Mouse (Mus musculus): ENCODE measurements at regions not wholly inside any gene's neighbourhood (a gene's known extent, or its start where the extent isn't known, plus 50 kb on each side); places are given as distances from the start of the nearest gene placed in this dataset.

DNA sequence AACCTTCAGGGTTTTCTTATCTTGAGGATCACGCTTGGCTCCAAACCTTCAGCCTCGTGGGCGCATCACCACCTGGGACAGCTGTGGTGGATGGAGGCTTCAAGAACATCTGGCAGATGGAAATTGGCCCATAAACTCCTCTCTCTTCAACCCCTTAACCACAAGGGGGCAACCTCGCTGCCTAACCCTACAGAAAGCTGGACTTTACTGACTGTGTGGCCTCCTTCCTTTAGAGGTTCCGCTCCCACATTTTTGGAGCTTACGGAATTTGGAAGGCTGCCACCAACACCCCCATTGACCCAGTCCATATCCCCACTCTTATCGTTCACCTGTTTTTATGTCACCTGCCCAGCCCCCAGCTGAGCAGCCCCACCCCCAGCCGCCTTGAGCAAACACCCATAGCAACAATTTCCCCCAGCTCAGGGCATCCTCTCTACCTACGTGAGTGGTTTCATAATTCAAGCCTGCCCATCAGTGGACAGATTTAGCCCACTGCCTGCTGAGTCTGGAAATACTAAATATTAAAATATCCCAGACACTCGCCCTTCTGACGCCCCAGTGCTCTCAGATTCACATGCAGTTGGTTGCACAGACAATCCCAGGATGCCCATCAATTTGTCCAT is 167.0 kb upstream of the Slc22a22 start:
- peak; percentile 21 to 39 for DNase-seq

DNA sequence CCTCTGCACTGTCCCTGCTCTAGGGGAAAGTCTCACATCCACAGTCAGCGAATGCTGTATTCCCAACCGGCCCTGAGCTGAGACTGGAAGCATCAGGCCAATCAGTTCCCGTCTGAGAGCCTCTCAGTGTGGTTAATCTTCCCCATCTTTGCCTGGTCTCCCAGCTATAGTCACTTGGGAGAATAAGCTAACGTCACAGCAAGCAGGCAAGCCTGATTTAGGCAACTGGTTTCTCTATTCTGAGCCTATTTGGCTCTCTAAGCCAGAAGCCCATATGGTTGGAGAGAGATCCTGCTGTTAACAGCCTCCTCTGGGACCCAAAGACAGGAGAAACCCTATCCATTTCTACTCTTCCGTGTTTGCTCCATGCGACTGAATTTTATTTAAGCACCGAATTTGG is 161.7 kb upstream of the Slc22a22 start:
- peak; percentile 48 to 73 for DNase-seq

DNA sequence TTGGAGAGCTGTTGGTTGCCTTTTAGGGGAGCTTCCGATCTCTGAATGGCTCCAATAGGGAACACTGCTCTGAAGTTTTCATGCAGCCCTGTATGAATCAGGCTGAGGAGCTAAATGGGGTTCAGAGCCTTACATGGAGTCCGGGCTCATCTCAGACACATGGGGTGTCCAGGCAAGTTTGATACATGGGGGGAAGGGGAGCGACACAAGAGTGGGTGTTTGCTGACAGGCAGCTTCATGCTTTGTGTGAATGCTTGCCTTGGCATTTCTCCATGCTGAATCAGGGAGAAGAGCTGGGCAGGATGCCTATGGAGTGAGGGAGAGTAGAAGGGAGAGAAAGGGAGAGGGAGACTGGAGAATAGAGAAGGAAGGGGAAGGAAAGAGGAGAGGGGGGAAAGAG is 155.6 kb upstream of the Slc22a22 start:
- peak in 1 of 2 experiments; percentile 43 for DNase-seq

DNA sequence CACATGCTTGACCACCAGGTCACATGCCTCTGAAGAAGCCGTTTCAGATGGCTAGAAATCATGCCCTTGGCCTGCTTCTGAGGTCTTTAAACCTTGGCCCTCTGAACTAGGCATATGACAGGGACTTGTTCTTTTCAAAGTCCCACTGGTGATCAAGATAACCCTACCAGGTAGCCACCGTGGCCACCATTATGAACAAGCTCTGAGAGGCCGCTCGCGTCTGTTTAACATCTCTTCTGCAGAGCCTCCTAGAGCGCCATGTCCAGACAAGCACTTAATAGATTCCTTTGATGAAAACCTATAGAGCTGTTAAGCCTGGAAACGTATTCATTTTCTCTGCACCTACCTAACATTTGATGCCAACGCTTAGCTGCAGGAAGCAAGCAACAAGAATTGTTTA is 155.1 kb upstream of the Slc22a22 start:
- DNase-seq: no peak

DNA sequence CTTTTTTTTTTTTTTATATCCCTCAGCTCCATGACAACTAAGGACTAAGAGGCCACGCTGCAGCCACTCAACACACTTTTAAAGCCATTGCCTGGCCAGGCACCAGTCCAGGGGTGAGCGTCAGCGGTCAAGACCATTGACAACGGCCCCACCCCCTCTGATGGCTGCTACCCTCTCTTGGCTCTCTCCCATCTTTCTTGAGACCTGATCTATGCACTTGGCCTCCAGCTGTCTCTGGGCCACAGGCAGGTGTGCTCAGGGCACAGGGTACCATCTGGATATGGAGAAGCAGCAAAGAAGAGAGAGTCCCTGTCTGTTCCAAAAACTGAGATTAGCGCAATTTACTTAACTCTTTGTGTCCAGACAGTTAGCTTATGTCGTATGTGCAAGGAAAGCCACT is 141.0 kb upstream of the Slc22a22 start:
- peak; percentile 48 to 58 for DNase-seq

DNA sequence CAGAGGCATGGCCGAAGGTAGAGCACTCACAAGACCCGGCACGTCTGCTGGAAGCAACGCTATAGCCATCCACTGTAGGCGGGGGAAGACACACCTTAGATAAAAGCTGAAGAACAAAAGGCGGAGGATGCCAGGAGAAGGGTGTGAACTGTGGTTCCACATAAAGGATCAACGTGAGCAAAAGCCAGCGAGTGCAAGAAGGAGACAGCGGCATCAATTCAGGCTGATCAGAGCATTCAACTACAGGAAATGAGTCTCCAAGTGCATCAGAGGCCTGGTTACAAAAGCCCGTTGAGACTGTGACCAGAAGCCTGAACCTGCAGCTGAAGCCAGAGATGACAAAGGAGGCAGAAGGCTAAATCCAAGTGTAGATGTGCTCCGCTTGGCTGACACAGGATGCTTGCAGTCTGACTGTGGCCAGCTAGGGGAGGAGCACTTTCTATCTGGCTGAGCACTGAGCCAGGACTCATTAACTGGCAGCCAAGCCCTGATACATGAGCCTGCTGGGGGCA is 139.5 kb upstream of the Slc22a22 start:
- DNase-seq: peak; percentile 60 to 74

DNA sequence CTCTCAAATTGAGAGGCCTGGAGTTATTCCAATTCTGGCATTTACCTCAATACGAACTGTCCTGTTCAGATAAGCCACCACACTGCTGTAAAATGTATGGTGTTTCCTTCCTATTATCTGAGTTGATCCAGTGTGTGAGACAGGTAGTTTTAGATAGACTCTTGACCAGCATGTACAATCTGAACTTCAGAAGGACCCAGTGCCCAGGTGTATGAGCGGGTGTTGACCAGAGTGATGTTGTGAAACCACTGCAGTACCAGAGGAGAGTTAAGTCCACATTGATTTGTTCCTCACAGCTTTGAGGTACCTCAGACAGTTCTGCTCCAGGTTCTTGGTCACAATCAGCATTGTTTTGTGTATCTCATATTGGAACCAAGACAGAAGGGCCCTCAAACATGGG is 132.6 kb upstream of the Slc22a22 start:
- DNase-seq: no peak

DNA sequence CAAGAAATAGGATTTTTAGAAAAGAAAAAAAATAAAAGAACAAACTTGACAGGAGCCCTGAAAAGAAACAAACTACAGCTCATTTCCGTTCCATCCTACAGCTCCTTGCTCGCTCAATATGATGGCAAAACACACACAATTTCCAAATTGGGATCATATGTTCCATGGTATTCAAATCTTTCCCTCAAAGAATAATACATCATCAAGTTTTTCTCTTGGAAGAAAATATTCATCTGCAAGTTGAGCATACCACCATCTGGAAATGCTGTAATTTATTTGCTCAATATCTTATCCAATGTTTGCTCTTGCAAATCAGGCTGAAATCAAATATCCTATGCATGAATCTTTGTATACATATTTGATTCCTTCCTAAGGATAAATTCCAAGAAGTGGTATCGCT is 131.1 kb upstream of the Slc22a22 start:
- DNase-seq: no peak

DNA sequence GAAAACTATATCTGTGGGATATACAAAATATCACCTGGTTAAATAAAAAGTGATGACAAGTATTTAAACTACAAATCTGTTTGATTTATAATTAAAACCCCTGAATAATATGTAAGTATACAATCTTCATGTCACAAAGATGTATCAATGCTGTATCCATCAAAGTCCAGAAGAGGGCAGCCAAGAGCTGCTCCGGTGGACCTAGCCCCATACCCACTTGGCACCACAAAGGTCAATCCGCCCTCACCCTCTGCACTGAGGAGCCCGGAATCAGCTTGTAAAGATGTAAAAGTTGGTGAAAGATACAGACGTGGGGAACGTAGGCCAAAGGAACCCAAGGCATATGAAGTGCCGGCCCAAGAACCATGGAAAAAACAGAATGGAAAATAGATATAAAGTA is 123.1 kb upstream of the Slc22a22 start:
- peak; percentile 84 to 87 for DNase-seq

DNA sequence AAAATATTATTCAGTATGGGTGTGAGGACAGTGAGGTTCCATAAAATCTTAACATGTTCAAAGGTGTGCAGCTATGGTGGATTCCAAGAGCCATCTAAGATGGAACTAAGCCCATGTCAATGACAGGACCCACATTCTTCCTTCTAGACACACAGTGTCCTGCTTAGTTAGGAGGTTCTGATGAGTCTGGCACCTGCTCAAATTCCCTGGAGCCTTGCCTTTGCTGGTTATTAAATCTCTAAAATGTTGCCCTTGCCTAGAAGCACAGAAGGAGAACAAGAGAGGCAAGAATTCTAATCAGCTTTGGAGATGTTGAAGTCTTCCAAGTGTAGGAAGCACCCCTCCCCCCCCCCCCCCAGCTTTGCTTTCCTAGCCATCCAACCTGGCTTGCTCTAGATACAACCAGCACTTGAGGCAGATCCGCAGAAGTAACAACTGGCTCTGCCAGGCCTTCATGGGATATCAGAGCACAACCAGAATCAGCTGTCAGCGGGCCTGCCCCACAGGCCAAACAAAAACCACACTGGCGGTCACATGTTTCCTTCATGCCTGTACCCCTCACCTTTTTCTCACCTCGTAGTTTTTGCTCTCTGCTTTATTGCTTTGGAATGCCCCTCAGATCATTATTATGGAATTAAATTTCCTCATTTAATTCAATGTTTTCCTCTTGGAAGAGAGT is 116.0 kb upstream of the Slc22a22 start:
- DNase-seq: peak; percentile 17 to 35

DNA sequence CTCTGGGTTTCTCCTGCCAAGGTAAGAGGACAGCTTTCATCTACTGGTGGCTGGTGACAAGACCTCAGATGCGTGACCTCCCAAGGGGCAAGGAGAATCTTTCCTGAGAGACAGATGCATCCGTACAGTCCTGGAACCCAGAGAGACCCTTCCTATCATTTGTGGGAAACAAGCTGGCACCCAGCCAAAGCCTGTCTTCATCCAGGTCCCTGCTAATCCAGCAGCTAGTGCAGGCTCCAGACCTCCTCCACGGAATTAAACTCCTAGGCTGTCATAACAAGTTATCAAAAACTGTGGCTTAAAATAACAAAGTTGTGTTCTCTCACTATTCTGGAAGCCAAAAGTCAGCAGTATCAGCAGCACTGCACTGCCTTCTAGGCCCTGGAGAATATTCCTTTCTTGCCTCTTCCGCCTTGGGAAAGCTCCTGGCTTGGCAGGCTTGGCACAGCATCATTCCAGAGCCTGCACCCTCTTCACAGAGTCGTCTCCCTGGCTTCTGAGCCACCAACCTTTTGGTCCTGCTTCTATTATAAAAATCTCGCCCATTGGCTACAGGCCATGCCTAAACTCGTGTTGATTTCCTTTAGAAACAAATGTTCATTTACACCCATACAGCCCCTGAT is 113.3 kb upstream of the Slc22a22 start:
- peak; percentile 75 to 79 for DNase-seq

DNA sequence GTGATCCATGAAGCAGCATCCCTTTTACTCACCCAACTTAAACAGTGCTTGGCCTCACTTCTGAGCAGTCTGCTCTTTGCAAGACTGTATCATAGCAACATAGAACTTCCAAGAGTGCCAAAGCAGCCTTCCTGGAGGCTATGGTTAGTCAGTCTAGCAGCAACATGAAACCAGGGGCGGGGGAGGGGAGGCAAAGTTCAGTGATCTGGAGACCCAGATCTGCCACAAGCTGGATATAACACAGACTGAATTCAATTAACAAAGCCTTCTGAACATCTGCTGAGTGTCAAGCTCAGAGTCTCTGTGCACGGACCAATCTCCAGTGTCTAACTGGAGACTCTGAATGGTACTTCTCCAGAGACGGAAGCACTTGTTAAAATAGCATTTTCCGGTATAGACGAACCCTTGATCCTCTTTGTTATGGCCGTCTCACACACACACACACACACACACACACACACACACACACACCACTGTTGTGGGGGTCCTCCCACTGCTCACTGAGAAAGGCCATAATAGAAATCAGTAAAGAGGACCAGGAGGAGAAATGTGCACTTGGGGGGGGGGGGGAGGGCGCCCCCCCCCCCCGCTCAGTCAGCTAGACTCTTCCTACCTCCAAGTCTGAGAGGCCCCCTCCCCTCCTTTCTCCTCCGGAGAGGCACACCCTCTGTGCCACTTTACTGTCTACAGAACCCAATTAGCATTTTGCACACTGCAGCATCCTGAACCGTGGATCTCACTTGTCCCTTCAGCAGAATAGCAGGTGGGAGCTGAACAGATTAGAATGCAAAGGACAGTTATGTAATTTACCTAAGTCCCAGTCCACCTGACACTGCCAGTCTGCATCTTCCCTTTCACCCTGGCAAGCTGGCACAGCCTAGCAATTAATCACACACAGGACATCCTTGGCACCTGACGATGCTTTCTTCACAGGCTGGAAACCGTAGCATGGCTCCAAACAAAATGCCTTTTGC is 112.3 kb upstream of the Slc22a22 start:
- peak; percentile 73 to 81 for DNase-seq

DNA sequence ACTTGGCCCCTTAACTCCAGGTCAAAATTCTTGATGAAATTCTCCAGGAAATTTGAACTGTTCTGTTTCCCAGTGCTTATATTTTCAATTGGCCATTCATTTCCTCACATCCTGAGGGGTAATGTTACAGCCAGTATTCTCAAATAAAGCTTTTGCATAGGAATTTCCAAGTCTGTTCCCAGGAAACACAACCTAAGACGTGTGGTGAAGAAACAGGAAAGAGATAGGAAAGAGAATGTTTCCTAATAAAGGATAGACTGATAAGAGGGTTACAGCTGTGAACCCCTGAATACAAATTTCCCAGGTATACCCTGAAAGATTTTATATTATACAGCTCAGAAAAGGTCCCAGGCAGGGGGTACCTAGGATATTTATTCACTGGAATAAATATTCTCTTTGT is 108.0 kb upstream of the Slc22a22 start:
- no peak for DNase-seq

DNA sequence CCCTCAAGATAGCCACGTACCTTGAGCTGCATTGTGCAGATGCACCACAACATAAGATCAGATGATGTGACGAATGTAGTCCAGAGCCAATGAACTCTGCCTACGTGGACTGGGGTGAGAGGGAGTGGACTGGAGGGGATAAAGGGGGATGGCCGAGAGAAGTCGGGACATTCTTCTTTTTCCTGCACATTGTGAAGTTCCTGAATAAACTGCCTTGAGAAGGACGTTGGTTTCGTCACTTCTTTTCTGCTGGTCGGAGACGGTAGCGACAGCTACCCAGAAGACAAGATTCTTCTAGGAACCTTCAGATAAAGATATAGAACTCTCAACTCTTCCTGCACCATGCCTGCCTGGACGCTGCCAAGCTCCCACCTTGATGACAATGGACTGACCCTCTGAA is 107.1 kb upstream of the Slc22a22 start:
- no peak for DNase-seq

DNA sequence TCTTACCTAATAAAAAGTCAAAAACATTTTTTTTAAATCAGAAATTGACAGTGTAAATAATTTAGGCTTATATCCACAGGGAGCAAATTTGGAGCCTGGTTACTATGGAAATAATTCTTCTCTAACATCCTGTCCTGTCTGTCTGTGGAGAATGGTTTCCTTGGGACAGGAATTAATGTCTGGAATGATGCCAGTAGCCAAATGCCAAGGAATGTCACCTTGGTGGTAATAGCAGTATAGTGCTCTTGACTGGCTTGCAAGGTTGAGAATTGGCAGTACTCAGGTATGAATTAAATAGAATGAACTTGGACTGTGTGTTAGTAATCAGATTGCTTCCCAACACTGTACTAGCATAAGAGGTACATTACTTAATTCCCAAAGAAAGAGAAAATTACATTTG is 103.8 kb upstream of the Slc22a22 start:
- DNase-seq: peak; percentile 52 to 70

DNA sequence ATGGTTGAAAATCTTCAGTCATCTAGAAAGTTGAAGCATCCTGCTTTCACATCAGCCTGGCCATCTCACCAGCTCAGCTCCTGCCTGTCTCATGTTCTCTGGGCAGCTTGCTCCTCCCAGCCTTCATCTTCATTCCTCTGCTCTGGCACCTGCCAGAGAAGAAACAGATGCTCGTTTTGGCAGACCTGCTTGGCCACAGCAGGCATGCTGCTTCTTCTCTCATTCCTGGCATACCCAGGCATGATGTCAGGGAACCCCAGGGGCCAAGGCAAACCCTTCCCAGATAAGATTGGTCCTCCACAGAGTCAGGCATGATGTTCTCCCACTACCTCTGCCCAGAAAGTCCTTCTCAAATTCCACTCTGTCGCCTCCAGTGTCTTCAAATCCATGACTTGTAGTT is 101.4 kb upstream of the Slc22a22 start:
- peak; percentile 90 to 94 for DNase-seq

DNA sequence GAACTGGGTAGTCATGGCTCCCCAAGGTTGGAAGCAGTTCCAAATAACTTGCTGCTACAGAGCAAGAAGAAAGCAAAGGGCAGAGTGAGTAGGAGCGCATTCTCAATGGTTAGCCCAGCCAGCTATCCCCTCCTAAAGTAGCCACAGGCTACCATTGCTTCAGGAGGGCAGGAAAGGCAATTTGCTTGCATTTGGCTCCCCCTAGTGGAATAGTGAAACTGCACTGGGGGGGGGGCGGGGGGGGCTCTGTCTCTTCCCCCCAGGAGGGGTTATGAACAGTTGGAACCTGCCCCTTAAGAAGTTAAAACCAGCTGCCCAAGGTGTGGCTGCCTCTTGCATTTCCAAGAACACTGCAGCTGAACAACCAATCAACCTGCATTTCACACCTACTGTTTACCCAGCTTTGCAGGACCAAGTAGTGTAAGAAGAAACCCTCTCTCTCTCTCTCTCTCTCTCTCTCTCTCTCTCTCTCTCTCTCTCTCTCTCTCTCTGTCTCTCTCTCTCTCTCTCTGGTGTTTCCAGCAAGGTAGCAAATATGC is 96.7 kb upstream of the Slc22a22 start:
- DNase-seq: no peak

DNA sequence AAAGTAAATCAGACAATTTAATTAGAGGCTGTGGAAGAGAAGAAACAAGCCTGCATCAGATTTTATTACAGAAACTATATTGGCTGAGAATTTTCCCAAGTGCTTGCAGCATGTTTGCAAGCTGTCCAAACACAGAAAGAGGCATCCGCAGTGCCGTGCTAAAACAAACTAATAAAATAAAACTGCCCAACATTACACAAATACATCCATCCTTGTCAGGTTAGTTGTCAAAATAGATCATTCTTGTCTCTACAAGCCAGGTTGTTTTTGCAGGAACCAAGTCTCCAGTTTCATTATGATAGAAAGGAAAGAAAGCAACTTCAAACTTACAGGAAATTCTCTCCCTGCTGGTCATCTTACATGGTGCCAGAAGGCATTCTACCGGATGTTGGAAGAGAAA is 95.0 kb upstream of the Slc22a22 start:
- no peak for DNase-seq

DNA sequence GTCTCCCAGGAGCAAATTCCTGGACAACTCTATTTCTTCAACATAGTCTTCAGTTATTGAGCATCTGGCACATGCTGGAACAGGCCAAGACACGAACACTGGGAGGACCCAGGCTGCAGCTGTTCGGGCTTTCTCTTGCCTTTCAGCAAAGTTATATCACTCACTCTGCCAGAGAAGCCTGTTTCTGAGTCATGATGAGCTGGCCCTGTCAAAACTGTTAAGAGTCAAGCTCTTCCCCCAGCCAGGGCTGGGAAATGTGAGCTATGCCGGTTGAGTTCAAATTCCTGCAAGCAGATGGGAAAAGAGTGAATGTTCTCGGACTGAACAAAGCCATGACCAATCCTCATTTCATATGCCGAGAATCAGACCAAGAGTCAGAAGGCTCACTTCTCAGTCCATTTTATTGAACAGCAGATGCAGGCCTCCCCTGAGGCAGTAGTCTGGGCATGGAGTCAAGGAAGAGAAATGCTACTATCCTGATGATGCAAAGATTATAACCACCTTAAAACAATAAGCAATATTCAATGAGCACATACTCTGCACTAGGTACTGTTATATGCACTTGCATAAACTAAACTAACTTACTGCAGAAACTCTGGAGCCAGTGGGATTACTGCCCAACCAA is 90.7 kb upstream of the Slc22a22 start:
- DNase-seq: no peak

DNA sequence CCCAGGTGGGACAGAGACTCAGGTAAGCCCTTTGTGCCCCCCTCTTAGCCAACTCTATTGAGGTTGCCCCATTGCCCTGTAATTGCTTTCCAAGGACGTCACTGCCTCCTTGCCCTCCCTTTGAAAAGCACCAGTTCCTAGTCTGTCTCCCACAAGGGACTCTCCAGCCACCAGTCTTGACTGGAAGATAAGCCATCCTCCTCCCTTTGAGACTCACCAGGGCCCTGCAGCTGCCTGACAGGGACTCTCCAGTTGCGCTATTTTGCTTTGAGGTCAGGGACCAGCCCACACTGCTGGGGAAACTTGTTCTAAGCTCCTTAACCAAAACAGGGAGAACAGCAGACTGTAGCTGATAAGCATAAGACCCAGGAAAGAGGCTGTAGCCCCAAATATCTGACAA is 69.7 kb upstream of the Slc22a22 start:
- DNase-seq: no peak

DNA sequence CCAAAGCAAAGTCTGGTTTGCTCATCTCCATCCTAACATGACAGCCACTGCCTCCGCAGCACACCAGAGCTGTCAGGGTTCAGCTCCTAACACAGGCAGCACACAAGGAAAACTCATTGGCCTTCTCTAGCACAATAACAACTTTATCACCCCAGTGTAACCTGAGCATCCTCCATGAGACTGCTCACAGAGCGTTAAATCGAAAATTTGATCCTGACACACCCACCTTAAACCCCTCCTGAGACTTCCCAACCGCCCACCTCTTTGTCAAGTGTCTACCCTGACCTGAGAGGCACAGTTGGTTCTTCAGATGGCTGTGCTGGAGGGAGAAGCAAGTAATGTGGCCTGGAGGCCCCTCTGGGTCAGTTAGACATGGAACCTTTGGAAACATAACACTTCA is 67.7 kb upstream of the Slc22a22 start:
- no peak for DNase-seq

DNA sequence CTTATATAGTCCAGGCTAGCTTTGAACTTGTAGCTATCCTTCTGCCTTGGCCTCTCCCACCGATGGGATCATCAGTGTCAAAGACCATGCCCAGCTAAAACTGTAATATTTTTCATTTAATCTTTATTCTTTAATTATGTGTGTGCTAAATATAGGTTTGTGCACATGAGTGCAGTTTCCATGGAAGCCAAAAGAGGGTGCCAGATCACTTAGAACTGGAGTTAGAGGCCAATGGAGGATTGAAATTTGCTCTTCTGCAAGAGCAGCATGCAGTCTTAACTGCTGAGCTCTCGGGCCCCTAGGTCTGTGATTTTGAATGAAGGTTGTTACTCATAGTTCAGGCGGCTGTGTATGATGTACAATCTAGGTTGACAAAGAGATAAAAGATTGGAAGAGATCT is 66.6 kb upstream of the Slc22a22 start:
- DNase-seq: peak; percentile 32 to 53
